Mouse (Mus musculus): Measurements from ENCODE around the gene Catsperd.

Gene Catsperd

GRCm38 (mm10) chr17:56664333-56664732 is 36.4 kb downstream of the Catsperd start:
- DNase-seq (ENCODE audit: low read depth, low spot score) = peak; percentile 98

GRCm38 (mm10) chr17:56666384-56666783 is 38.4 kb downstream of the Catsperd start:
- no peak for DNase-seq (ENCODE audit: low read depth, low spot score)

- DNase-seq (ENCODE audit: low read depth, low spot score) = no peak
These were observed 39.6 kb downstream of the Catsperd start for GRCm38 (mm10) chr17:56667591-56667990.

- DNase-seq (ENCODE audit: low read depth, low spot score) = peak; percentile 91
These were observed 40.6 kb downstream of the Catsperd start for GRCm38 (mm10) chr17:56668384-56669144.

- no peak for DNase-seq (ENCODE audit: low read depth, low spot score)
These were observed 41.8 kb downstream of the Catsperd start for GRCm38 (mm10) chr17:56669766-56670165.

GRCm38 (mm10) chr17:56672941-56673646 is 45.2 kb downstream of the Catsperd start, which contains the start of gene Ranbp3:
Ranbp3 (plus strand) TSS chr17:56673294.
- DNase-seq (ENCODE audit: low read depth, low spot score) = peak; percentile 99

GRCm38 (mm10) chr17:56673647-56674416 is 45.9 kb downstream of the Catsperd start:
- no peak for DNase-seq (ENCODE audit: low read depth, low spot score)

- no peak for DNase-seq (ENCODE audit: low read depth, low spot score)
These were observed 53.8 kb downstream of the Catsperd start for GRCm38 (mm10) chr17:56681791-56682190.

GRCm38 (mm10) chr17:56682880-56683279 is 54.9 kb downstream of the Catsperd start:
- DNase-seq (ENCODE audit: low read depth, low spot score) = no peak

GRCm38 (mm10) chr17:56683546-56684140 is 55.7 kb downstream of the Catsperd start:
- no peak for DNase-seq (ENCODE audit: low read depth, low spot score)

- no peak for DNase-seq (ENCODE audit: low read depth, low spot score)
These were observed 56.7 kb downstream of the Catsperd start for GRCm38 (mm10) chr17:56684649-56685048.

GRCm38 (mm10) chr17:56686801-56687200 is 58.9 kb downstream of the Catsperd start:
- no peak for DNase-seq (ENCODE audit: low read depth, low spot score)

- no peak for DNase-seq (ENCODE audit: low read depth, low spot score)
These were observed 60.1 kb downstream of the Catsperd start for GRCm38 (mm10) chr17:56688045-56688444.

- no peak for DNase-seq (ENCODE audit: low read depth, low spot score)
These were observed 60.7 kb downstream of the Catsperd start for GRCm38 (mm10) chr17:56688689-56689088.

- DNase-seq (ENCODE audit: low read depth, low spot score) = no peak
These were observed 65.5 kb downstream of the Catsperd start for GRCm38 (mm10) chr17:56693395-56693794.

GRCm38 (mm10) chr17:56693851-56694310 is 65.9 kb downstream of the Catsperd start:
- no peak for DNase-seq (ENCODE audit: low read depth, low spot score)

GRCm38 (mm10) chr17:56700451-56700850 is 72.5 kb downstream of the Catsperd start:
- DNase-seq (ENCODE audit: low read depth, low spot score) = no peak

GRCm38 (mm10) chr17:56703038-56703437 is 75.1 kb downstream of the Catsperd start:
- DNase-seq (ENCODE audit: low read depth, low spot score) = no peak

- DNase-seq (ENCODE audit: low read depth, low spot score) = no peak
These were observed 78.6 kb downstream of the Catsperd start for GRCm38 (mm10) chr17:56706515-56706914.

- DNase-seq (ENCODE audit: low read depth, low spot score) = peak; percentile 78
These were observed 80.7 kb downstream of the Catsperd start for GRCm38 (mm10) chr17:56708692-56709091.

- DNase-seq (ENCODE audit: low read depth, low spot score) = peak; percentile 63
These were observed 81.8 kb downstream of the Catsperd start for GRCm38 (mm10) chr17:56709708-56710107.

Data from R1 (cell line).